Mouse (Mus musculus): ENCODE measurements at regions not wholly inside any gene's neighbourhood (a gene's known extent, or its start where the extent isn't known, plus 50 kb on each side); places are given as distances from the start of the nearest gene placed in this dataset.

GRCm38 (mm10) chr1:177335961-177336360 lies 78.0 kb upstream of the Akt3 start:
- DNase-seq = no peak

DNA sequence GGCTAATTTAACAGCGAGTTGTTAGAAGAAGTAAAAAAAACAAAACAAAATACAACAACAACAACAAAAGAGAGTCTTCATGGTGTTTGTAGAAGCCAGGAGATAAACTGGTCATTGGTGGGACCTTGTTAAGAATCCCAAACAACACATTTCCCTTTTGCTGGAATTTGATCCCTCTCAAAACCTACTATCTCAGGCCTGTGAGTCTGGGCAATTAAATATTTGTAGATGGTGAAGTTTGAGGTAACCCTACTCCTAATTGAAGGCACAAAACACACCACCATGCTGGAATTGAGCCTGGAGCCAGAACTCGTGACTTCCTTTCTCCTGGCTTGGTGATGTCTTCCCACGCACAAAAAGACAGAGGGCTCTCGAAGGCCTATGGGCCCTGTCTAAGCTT lies 65.4 kb upstream of the Akt3 start:
- no peak for DNase-seq

- DNase-seq = no peak
Observed at GRCm38 (mm10) chr1:177322745-177323299, 64.8 kb upstream of the Akt3 start.

DNA sequence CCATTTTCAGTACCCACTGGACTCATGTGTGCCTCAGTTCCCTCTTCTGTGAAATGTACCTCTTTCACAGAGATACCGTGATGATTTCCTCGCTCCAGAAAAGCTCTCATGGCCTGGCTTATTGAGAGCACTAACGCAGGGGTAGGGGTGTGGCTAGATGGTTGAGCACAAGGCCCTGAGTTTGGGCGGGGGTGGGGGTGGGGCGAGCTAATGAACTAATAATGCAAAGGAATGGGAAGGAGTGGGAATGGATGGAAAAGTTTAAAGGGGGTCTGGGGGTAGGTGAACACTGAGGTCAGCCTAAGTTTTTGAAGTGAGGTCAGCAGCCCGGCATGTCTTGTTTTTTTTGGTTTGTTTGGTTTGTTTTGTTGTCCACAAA lies 64.3 kb upstream of the Akt3 start:
- DNase-seq = no peak

GRCm38 (mm10) chr1:177321655-177322306 lies 63.8 kb upstream of the Akt3 start:
- no peak for DNase-seq

DNA sequence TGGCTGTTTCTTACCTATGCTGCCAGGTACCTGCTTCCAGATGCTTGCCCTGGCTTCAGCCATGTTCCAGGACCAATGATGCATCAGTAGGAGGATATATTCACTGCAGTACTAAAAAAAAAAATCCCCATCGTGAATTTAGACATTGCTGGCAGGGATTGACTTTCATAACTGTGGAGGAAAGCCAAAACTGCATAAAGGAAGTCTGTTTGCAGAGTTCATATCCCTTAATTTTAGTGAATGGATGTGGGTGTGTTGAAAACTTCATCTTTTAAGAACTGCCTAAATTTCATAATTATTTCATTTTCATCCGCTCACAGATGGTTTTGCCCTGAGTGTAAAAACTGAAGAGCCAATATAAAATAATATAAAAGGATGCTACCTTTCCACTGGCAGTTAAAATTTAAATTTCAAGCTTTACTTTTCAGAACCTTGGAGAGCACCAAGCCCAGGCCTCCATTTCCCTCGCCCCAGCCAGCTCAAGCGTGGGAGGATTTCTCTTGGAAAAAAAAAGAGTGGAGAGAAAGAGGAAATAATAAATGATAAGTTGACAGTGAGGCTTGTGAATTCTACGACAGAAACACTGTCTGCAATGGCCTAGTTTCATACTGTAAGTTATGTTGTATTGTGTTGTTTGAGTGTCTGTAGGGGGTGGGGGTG lies 50.3 kb upstream of the Akt3 start:
- no peak for DNase-seq
